Mouse (Mus musculus): ENCODE data around the gene Arhgap42.

Gene Arhgap42

DNA sequence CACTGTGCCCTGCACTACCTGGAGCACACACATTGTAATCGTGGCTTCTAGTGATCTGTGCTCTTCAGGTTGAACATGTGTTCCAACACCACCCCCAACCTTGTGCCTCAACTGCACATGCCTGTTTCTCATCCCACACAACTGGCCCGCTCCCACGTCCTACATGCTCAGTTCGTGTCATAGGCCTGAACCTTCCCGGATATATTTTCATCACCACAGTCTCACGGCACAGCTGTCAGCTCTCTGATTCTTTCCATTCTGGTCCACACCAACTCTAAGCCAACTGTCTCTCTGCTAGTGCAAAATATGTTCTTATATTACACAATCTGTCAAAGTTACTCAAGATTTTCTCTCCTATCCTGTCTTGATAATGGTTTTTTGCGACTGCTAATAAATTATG is 197.9 kb downstream of the Arhgap42 start:
- in situ Hi-C loops (cut with MboI, MseI) = no loop called here

- in situ Hi-C loops (cut with MboI, MseI) = no loop called here
Measured at GRCm38 (mm10) chr9:9037017-9037671, 201.8 kb downstream of the Arhgap42 start.

- in situ Hi-C loops (cut with MboI, MseI) = no loop called here
Measured at GRCm38 (mm10) chr9:9027904-9028303, 211.0 kb downstream of the Arhgap42 start.

- in situ Hi-C loops (cut with MboI, MseI) = no loop called here
Measured at GRCm38 (mm10) chr9:9027445-9027844, 211.5 kb downstream of the Arhgap42 start.

DNA sequence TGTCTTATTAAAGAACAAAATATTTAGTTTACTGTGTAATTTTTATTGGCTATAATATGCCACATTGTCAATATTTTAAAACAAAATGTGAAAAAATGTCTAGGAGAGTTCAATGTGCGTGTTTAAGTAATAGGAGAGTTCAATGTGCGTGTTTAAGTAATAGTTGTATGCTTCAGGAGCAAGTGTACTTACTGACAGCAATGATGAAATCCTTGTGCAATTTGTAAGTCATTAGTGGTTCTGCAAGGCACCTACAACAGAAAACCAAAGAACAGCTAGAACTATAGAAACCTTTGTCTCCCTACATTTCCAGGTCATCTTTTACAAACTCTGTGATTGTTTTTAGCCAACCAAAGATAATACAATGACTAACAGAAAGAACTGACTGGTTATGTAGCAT is 223.8 kb downstream of the Arhgap42 start:
- in situ Hi-C loops (cut with MboI, MseI) = no loop called here

DNA sequence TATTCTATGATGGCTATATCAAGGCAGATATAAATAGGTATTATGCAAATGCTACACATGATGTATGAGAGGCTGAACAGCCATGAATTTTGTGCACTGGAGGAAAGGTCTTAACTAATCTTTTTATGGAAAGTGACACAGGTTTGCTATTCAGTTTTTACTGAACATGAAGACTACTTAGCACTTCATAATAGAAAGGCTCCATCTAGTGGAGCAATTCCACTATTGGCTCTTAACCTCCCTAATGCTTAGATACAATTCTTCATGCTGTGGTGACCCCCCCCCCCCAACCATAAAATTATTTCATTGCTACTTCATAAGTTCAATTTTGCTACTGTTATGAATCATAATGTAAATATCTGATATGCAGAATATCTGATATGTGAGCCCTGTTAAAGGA is 237.7 kb downstream of the Arhgap42 start:
- in situ Hi-C loops (cut with MboI, MseI) = no loop called here

GRCm38 (mm10) chr9:8996494-8996893 is 242.4 kb downstream of the Arhgap42 start:
- in situ Hi-C loops (cut with MboI, MseI) = loop anchor here (10.0 kb wide), 1 partner anchor 1828 kb away; no protein-coding TSS in a partner anchor

DNA sequence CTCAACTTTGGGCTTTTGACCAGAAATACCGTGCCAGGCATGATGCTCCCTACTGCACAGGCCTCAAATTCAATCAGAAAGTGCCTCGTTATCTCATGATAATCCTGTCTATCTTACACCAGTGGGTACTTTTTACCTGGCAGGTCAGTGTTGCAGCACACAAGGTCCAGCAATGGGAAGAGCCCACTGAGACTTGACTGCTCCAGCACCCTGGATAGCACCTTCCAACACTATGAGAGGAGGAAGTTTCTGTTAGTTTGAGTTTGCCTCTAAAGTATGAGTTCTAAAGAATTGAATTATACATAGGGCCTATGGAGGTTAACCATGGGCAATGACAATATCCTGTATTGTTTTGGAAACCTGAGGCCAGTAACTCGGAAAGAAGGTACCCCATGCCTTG is 256.6 kb downstream of the Arhgap42 start:
- in situ Hi-C loops (cut with MboI, MseI) = no loop called here

- in situ Hi-C loops (cut with MboI, MseI) = no loop called here
Measured at GRCm38 (mm10) chr9:8977775-8978174, 261.1 kb downstream of the Arhgap42 start.

DNA sequence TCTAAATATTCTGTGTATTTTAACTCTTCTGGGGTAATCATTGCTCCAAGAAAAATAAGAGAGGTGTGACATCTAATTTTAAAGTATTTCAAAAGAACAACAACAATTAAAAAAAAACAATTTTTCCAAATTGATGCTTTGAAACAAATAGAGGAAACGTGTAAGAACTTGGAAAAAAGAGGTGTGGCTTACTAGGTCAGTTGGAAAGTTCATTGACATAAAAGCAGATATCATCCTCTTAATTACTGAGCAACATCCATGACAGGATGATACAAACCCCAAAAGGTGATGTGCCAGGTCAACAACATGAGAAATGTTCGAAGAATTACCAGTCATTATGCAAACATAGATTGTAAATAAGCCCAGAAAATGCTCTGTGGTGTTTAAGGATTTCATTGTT is 267.4 kb downstream of the Arhgap42 start, which contains the start of gene Gm16485:
TSS of gene Gm16485 (plus strand) at position 301 of the 400 bp plus-strand sequence.
- in situ Hi-C loops (cut with MboI, MseI) = loop anchor here (25.0 kb wide), 1 partner anchor 259 kb away; no protein-coding TSS in a partner anchor

DNA sequence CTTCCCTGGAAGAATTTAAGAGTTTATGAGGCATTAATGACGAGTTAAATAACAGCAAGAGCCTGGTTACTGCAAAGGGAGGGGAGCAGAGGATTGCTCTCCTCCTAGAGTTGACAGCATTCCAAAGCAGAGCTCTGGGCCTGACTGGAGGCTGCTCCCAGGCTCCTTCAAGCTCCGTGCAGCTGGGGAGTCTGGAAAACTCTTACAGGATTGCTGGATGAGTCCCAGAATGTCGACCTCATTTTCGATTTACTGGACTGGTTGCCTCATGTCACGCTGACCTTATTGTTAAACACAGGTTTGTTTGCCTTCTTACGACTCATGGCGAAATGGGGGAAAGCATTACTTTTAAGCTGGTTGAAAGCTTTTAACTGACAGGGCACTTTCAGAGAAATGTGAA is 268.7 kb downstream of the Arhgap42 start:
- in situ Hi-C loops (cut with MboI, MseI) = loop anchor here (25.0 kb wide), 1 partner anchor 258 kb away; no protein-coding TSS in a partner anchor

DNA sequence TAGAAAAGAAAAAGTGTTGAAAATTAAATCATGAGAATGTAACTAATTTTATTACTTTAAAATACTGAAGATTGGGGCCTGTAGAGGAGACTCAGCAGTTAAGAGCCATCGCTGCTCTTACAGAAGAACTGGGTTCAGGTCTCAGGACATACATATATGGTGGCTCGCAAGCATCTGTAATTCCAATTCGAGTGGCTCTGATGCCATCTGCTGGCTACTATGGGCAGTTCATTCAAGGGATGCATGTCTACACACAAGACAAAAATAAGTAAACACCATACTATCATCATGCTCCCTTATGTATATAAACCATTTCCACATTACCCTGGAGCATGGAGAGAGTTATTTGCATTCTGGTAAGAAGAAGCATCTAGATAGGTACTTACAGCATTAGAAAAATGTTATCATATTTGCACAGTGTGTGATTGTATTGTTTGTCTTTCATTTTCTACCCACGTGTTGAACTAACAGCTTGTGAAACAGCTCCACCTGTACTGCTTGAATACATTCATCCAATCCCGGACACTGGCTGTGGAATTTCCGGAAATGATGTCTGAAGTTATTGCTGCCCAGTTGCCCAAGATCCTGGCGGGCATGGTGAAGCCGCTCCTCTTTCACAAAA is 274.3 kb downstream of the Arhgap42 start:
- in situ Hi-C loops (cut with MboI, MseI) = loop anchor here (25.0 kb wide), 1 partner anchor 252 kb away; no protein-coding TSS in a partner anchor

GRCm38 (mm10) chr9:8953306-8953705 is 285.6 kb downstream of the Arhgap42 start:
- in situ Hi-C loops (cut with MboI, MseI) = loop anchor here (25.0 kb wide), 1 partner anchor 241 kb away; no protein-coding TSS in a partner anchor
